Mouse (Mus musculus) left cerebral cortex, postnatal 4 days (tissue): ENCODE results near the gene Pithd1. TPM values are rescaled to one million over a fixed set of nuclear protein-coding genes. Genes with fewer than 3 reads are reported as not detected.
A peak's percentile ranks its signal among the peaks of the same experiment; 100 is the strongest.
"Not testable (repeated sequence)": the region's sequence is repeated elsewhere in the genome, so short reads cannot be mapped to it uniquely, and the experiment has no call there.

ENCODE experiments used
- DNase-seq: peaks from one replicate; pipeline ENCODE4 v3.0.0-alpha.2; 2022
- intact Hi-C: fragments of 180-260 bp; cut with DNase I; formaldehyde crosslinking; loops from one replicate; pipeline ENCODE4 v1.15.1; 2025
- total RNA-seq, 2 experiments: library from RNA; stranded (reverse); gene quantifications; 2 replicates each; pipeline ENCODE4 v1.2.3; 2021

The Pithd1 gene
- total RNA-seq, 2 experiments from 2014 or later, result 31.0 to 38.1 TPM

GRCm38 (mm10) chr4:135962946-135963345, 24.1 kb downstream of the Pithd1 start:
- intact Hi-C loops, result no loop called here
- DNase-seq, result no peak

- no peak for DNase-seq
- intact Hi-C loops, result no loop called here
Measured at GRCm38 (mm10) chr4:135962198-135962597, 24.9 kb downstream of the Pithd1 start.

- intact Hi-C loops, result no loop called here
Measured at GRCm38 (mm10) chr4:135961709-135962108, 25.4 kb downstream of the Pithd1 start.

GRCm38 (mm10) chr4:135960717-135961116, 26.3 kb downstream of the Pithd1 start:
- peak; percentile 83 for DNase-seq
- intact Hi-C loops, result no loop called here

More at GRCm38 (mm10) chr4:135961709-135962108, 25.4 kb downstream of the Pithd1 start:
- no peak for DNase-seq

- no peak for DNase-seq
- intact Hi-C loops, result loop anchor here (5.0 kb wide), 1 partner anchor 204 kb away; no protein-coding TSS in a partner anchor
Measured at GRCm38 (mm10) chr4:135958354-135958753, 28.7 kb downstream of the Pithd1 start.

- DNase-seq, result no peak
- intact Hi-C loops, result loop anchor here (5.0 kb wide), 1 partner anchor 206 kb away; no protein-coding TSS in a partner anchor
Measured at GRCm38 (mm10) chr4:135955886-135956285, 31.2 kb downstream of the Pithd1 start.

GRCm38 (mm10) chr4:135954241-135954640, 32.8 kb downstream of the Pithd1 start:
- intact Hi-C loops, result no loop called here
- DNase-seq, result peak; percentile 78

- no peak for DNase-seq
- intact Hi-C loops, result no loop called here
Measured at GRCm38 (mm10) chr4:135953179-135953578, 33.9 kb downstream of the Pithd1 start.

- no peak for DNase-seq
- intact Hi-C loops, result no loop called here
Measured at GRCm38 (mm10) chr4:135951505-135951904, 35.6 kb downstream of the Pithd1 start.

- no peak for DNase-seq
- intact Hi-C loops, result no loop called here
Measured at GRCm38 (mm10) chr4:135950365-135950764, 36.7 kb downstream of the Pithd1 start.

GRCm38 (mm10) chr4:135949911-135950310, 37.2 kb downstream of the Pithd1 start:
- intact Hi-C loops, result no loop called here
- DNase-seq, result no peak

- no peak for DNase-seq
- intact Hi-C loops, result no loop called here
Measured at GRCm38 (mm10) chr4:135949475-135949874, 37.6 kb downstream of the Pithd1 start.

- no peak for DNase-seq
- intact Hi-C loops, result no loop called here
Measured at GRCm38 (mm10) chr4:135948142-135948541, 38.9 kb downstream of the Pithd1 start.

- intact Hi-C loops, result no loop called here
- DNase-seq, result no peak
Measured at GRCm38 (mm10) chr4:135946659-135947301, 40.3 kb downstream of the Pithd1 start.

- peak; percentile 95 for DNase-seq
- intact Hi-C loops, result no loop called here
Measured at GRCm38 (mm10) chr4:135946278-135946658, 40.8 kb downstream of the Pithd1 start, which contains the start of gene Hmgcl. Hmgcl (plus strand) TSS chr4:135946448.

- intact Hi-C loops, result no loop called here
- no peak for DNase-seq
Measured at GRCm38 (mm10) chr4:135945706-135946105, 41.4 kb downstream of the Pithd1 start.

GRCm38 (mm10) chr4:135943389-135943788, 43.7 kb downstream of the Pithd1 start:
- intact Hi-C loops, result no loop called here
- DNase-seq, result no peak

- DNase-seq, result no peak
- intact Hi-C loops, result no loop called here
Measured at GRCm38 (mm10) chr4:135942193-135942592, 44.9 kb downstream of the Pithd1 start.

GRCm38 (mm10) chr4:135941026-135941425, 46.0 kb downstream of the Pithd1 start:
- DNase-seq, intact Hi-C loops: not testable (repeated sequence)

- DNase-seq, result no peak
- intact Hi-C loops, result no loop called here
Measured at GRCm38 (mm10) chr4:135938858-135939257, 48.2 kb downstream of the Pithd1 start.

GRCm38 (mm10) chr4:135935502-135935901, 51.6 kb downstream of the Pithd1 start:
- DNase-seq, result no peak
- intact Hi-C loops, result no loop called here

- DNase-seq, result no peak
- intact Hi-C loops, result no loop called here
Measured at GRCm38 (mm10) chr4:135934708-135935500, 52.2 kb downstream of the Pithd1 start.
